Mouse (Mus musculus) midbrain, embryonic 11.5 days (tissue): ENCODE results near the gene Ttf2. TPM values are rescaled to one million over a fixed set of nuclear protein-coding genes. Genes with fewer than 3 reads are reported as not detected.

ENCODE experiments used
- ATAC-seq: fragments of 200-750 bp; cut with Nextera tagmentation; 2 replicates; pipeline ENCODE4 v1.8.0; 2017; ENCODE audit warnings: moderate TSS enrichment, moderate library complexity; ENCODE audit not compliant: low FRiP score
- DNase-seq: peaks from one replicate; pipeline ENCODE4 v3.0.0; 2015; ENCODE audit warnings: low spot score; ENCODE audit errors: missing footprints
- H3K27ac ChIP-seq: fragments of 300-500 bp; sonication (generic); 2 replicates; pipeline ENCODE4 v1.5.1; 2014; ENCODE audit warnings: low read depth, low read length
- H3K27me3 ChIP-seq: fragments of 300-500 bp; sonication (generic); 2 replicates; pipeline ENCODE4 v1.6.1; 2014; ENCODE audit warnings: mild to moderate bottlenecking, low read length, moderate library complexity, mixed read lengths; ENCODE audit not compliant: control insufficient read depth, insufficient read depth
- H3K36me3 ChIP-seq: fragments of 300-500 bp; sonication (generic); 2 replicates; pipeline ENCODE4 v1.6.1; 2014; ENCODE audit warnings: mild to moderate bottlenecking, low read length, moderate library complexity, mixed read lengths; ENCODE audit not compliant: control insufficient read depth, insufficient read depth
- H3K4me1 ChIP-seq: fragments of 300-500 bp; sonication (generic); 2 replicates; pipeline ENCODE4 v1.6.1; 2014; ENCODE audit warnings: low read length; ENCODE audit not compliant: control insufficient read depth, insufficient read depth
- H3K4me2 ChIP-seq: fragments of 300-500 bp; sonication (generic); 2 replicates; pipeline ENCODE4 v1.6.1; 2014; ENCODE audit warnings: mild to moderate bottlenecking, moderate library complexity
- H3K4me3 ChIP-seq: fragments of 300-500 bp; sonication (generic); 2 replicates; pipeline ENCODE4 v1.5.1; 2014; ENCODE audit warnings: low read depth, low read length
- H3K9ac ChIP-seq: fragments of 300-500 bp; sonication (generic); 2 replicates; pipeline ENCODE4 v1.6.1; 2014; ENCODE audit warnings: low read length
- H3K9me3 ChIP-seq: fragments of 300-500 bp; sonication (generic); 2 replicates; pipeline ENCODE4 v1.6.1; 2016; ENCODE audit warnings: low read length; ENCODE audit not compliant: control insufficient read depth
- WGBS: fragments of 180-500 bp; shearing (Covaris S2); extraction: QIAGEN DNeasy Blood & Tissue Kit; methylation state at CpG from one replicate; pipeline ENCODE4 v1.1.7; 2014; 5-methylcytosine and 5-hydroxymethylcytosine counted together
- polyA plus RNA-seq: library from polyadenylated mRNA; unstranded; fragments of >200 nt; fragmentation: Nextera tagmentation; extraction: Ambion mirVana; gene quantifications from 2 replicates; pipeline ENCODE4 v1.2.1, GENCODE M21; 2014

The Ttf2 gene
- polyA plus RNA-seq = 24.7 and 26.9 TPM in 2 replicates

GRCm38 (mm10) chr3:100969176-100969917 is at the start of gene Ttf2:
Gene Ttf2, minus strand, starts transcription at chr3:100969663.
- peak within 1 kb of the TSS; percentile 58 for H3K4me2 ChIP-seq
- peak within 1 kb of the TSS; percentile 77 for H3K9ac ChIP-seq
- ATAC-seq (peak; percentile 99), DNase-seq (peak; percentile 99)
- no peaks in the 10 kb centered on the region for H3K36me3 ChIP-seq
- no peaks in the 10 kb centered on the region for H3K27me3 ChIP-seq
- no peaks in the 10 kb centered on the region for H3K9me3 ChIP-seq
- H3K27ac ChIP-seq = no peak within 1 kb of the TSS
- H3K4me1 ChIP-seq = peaks cover 6% of the 10 kb centered on the region; the same call in 1 of the 2 replicates
- under 1% methylated on average over 40 of the region's 40 CpGs for WGBS
- H3K4me3 ChIP-seq = peak within 1 kb of the TSS; percentile 74

- Histone ChIP-seq H3K27me3 (no peaks in the 10 kb centered on the region), H3K4me2 (no peak overlapping the region), H3K4me1 (peaks cover 3% of the 10 kb centered on the region; the same call in 1 of the 2 replicates), H3K9me3 (no peaks in the 10 kb centered on the region), H3K27ac (no peak overlapping the region), H3K9ac (no peak overlapping the region), H3K36me3 (no peaks in the 10 kb centered on the region), H3K4me3 (no peak overlapping the region)
- no peak for DNase-seq
- ATAC-seq = no peak
- whole genome bisulfite sequencing = 88% methylated on average over 6 of the region's 6 CpGs
These were observed 49.0 kb upstream of the Ttf2 start for GRCm38 (mm10) chr3:101018494-101018893.

DNA sequence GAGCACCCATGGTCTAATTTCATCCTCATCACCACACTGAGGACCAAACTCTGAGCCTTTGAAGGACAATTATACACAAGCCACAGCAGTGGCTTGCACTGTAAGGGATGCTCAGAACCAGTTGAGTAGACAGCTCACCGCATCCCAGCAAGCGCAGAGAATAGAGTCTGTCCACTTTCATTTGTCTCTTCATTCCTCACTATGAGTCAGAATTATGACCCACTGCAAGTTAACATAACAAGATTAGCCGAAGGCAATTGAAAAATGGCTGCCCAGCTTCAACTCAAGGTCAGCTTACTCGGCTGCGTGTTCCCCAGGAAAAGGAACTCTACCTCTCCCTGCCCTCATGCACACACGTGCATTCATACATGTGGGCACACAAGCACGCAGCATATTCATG is 46.6 kb upstream of the Ttf2 start:
- 90% methylated on average over 7 of the region's 7 CpGs for WGBS
- no peak for DNase-seq
- no peak overlapping the region for H3K27ac ChIP-seq
- no peak overlapping the region for H3K4me2 ChIP-seq
- H3K9ac ChIP-seq = no peak overlapping the region
- H3K4me3 ChIP-seq = no peak overlapping the region
- H3K4me1 ChIP-seq = peaks cover 3% of the 10 kb centered on the region; the same call in 1 of the 2 replicates
- no peaks in the 10 kb centered on the region for H3K36me3 ChIP-seq
- H3K9me3 ChIP-seq = no peaks in the 10 kb centered on the region
- ATAC-seq = no peak
- no peaks in the 10 kb centered on the region for H3K27me3 ChIP-seq

- 58% methylated on average over 4 of the region's 4 CpGs for WGBS
- peaks cover 3% of the 10 kb centered on the region; the same call in 1 of the 2 replicates for H3K4me1 ChIP-seq
- no peak for ATAC-seq
These were observed 45.8 kb upstream of the Ttf2 start for GRCm38 (mm10) chr3:101015254-101015653.

GRCm38 (mm10) chr3:101013536-101013935 is 44.1 kb upstream of the Ttf2 start:
- no peak overlapping the region for H3K9ac ChIP-seq
- H3K27ac ChIP-seq = no peak overlapping the region
- no peak overlapping the region for H3K4me2 ChIP-seq
- no peaks in the 10 kb centered on the region for H3K27me3 ChIP-seq
- peaks cover 3% of the 10 kb centered on the region; the same call in 1 of the 2 replicates for H3K4me1 ChIP-seq
- no peak overlapping the region for H3K4me3 ChIP-seq
- ATAC-seq (no peak), DNase-seq (no peak)
- 89% methylated on average over 3 of the region's 3 CpGs for WGBS
- H3K9me3 ChIP-seq = no peaks in the 10 kb centered on the region
- H3K36me3 ChIP-seq = no peaks in the 10 kb centered on the region

More at GRCm38 (mm10) chr3:101015254-101015653, 45.8 kb upstream of the Ttf2 start:
- no peak for DNase-seq
- Histone ChIP-seq H3K36me3 (no peaks in the 10 kb centered on the region), H3K27ac (no peak overlapping the region), H3K27me3 (no peaks in the 10 kb centered on the region), H3K4me2 (no peak overlapping the region), H3K4me3 (no peak overlapping the region), H3K9ac (no peak overlapping the region), H3K9me3 (no peaks in the 10 kb centered on the region)

DNA sequence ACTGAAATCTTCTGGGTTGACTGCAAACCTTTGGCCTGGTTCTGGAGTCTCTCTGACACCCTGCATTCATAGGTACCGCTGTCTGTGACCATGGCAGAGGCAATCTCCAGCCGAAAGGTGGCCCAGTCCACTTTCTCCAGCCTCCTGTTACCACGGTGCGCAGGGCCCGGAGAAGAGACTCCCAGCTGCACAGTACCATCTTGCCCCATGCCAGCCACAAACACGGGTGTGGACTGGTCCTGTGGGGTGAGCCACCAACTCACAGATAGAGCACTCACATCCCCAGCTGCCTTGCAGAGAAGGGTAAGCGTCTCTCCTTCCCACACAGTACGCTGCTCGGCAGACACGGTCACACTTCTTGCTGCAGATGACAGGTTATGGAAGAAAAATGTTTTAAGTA is 43.5 kb upstream of the Ttf2 start:
- Histone ChIP-seq H3K27me3 (no peaks in the 10 kb centered on the region), H3K36me3 (no peaks in the 10 kb centered on the region), H3K4me2 (no peak overlapping the region), H3K4me1 (peaks cover 3% of the 10 kb centered on the region; the same call in 1 of the 2 replicates), H3K4me3 (no peak overlapping the region), H3K9ac (no peak overlapping the region), H3K27ac (no peak overlapping the region), H3K9me3 (no peaks in the 10 kb centered on the region)
- DNase-seq = no peak
- 95% methylated on average over 10 of the region's 10 CpGs for WGBS
- no peak for ATAC-seq

- Histone ChIP-seq H3K4me2 (no peak overlapping the region), H3K4me1 (peaks cover 3% of the 10 kb centered on the region; the same call in 1 of the 2 replicates), H3K9ac (no peak overlapping the region), H3K36me3 (no peaks in the 10 kb centered on the region), H3K4me3 (no peak overlapping the region), H3K27ac (no peak overlapping the region), H3K9me3 (no peaks in the 10 kb centered on the region), H3K27me3 (no peaks in the 10 kb centered on the region)
- no peak for ATAC-seq
- DNase-seq = no peak
- 82% methylated on average over 8 of the region's 8 CpGs for WGBS
These were observed 43.1 kb upstream of the Ttf2 start for GRCm38 (mm10) chr3:101012597-101012996.

DNA sequence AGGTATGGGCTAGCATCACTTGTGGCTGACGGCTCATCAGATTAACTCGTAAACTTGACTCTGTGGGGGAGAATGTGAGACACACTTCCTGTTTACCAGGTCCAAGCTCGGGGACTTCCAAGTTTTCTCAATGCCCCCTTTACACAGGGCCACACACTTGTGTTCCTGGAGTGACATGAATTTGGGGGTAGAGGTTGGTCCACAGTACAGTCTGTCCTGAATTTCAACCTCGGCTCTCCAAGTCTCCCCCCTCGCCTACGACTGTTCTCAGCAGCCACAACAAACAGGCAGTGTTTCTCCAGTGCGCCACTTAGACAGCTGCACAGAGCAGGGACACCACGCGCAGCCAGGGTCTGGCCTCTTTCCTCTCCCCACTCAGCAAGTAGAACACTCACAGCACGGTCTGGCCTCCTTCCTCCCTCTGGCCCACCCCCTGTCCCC is 42.7 kb upstream of the Ttf2 start:
- 81% methylated on average over 10 of the region's 10 CpGs for WGBS
- Histone ChIP-seq H3K9ac (no peak overlapping the region), H3K9me3 (no peaks in the 10 kb centered on the region), H3K36me3 (no peaks in the 10 kb centered on the region), H3K4me3 (no peak overlapping the region), H3K27ac (no peak overlapping the region), H3K4me1 (peaks cover 3% of the 10 kb centered on the region; the same call in 1 of the 2 replicates), H3K27me3 (no peaks in the 10 kb centered on the region), H3K4me2 (no peak overlapping the region)
- ATAC-seq = no peak
- DNase-seq = no peak

DNA sequence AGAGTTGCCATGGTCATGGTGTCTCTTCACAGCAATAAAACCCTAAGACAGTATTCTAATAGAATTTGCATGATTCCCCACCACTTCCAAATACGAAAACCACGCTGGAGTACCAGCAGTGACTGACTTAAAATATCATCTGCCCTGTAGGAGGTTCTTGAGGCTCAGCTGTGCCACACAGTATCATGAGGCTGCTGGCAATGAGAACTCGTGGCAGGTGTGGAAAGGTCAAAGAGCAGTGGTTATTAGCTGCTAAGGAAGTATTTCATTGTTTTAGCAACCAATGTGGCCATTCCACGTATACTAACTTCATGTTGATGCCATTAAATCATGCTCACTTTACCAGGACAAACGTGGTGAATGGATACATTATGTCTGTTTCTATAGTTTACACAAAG is 41.7 kb upstream of the Ttf2 start:
- ATAC-seq = no peak
- H3K27ac ChIP-seq = no peak overlapping the region
- H3K4me3 ChIP-seq = no peak overlapping the region
- no peak overlapping the region for H3K9ac ChIP-seq
- H3K4me2 ChIP-seq = no peak overlapping the region
- no peaks in the 10 kb centered on the region for H3K27me3 ChIP-seq
- DNase-seq = no peak
- WGBS = 76% methylated on average over 5 of the region's 5 CpGs
- no peaks in the 10 kb centered on the region for H3K36me3 ChIP-seq
- H3K9me3 ChIP-seq = no peaks in the 10 kb centered on the region
- peaks cover 3% of the 10 kb centered on the region; the same call in 1 of the 2 replicates for H3K4me1 ChIP-seq
